Mouse (Mus musculus): Measurements from ENCODE around the gene Trpm8.

DNA sequence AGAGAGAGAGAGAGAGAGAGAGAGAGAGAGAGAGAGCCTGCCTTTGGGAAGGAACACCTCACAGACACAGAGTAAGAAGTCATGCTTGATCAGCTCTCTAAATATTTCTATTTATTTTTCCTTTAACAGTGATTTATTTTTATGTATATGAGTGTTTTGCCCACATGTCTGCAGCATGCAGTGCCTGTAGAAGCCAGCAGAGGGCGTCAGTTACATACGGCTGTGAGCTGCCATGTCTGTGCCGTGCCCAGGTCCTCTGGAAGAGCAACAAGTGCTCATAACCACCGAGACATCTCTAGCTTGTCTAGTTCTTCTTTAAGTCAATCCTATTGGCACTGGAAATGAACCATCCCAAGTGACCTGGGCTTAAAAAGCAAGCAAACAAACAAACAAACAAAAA is 12.5 kb downstream of the Trpm8 start:
- TF ChIP-seq GATA1 (IDR thresholded peaks at IDR 0.05; ENCODE audit: low read length) (no peak), TAL1 (IDR thresholded peaks at IDR 0.05; ENCODE audit: low read length) (no peak)
